Mouse (Mus musculus): ENCODE measurements around the gene Olfr312.
A peak's percentile ranks its signal among the peaks of the same experiment; 100 is the strongest.

The Olfr312 gene

DNA sequence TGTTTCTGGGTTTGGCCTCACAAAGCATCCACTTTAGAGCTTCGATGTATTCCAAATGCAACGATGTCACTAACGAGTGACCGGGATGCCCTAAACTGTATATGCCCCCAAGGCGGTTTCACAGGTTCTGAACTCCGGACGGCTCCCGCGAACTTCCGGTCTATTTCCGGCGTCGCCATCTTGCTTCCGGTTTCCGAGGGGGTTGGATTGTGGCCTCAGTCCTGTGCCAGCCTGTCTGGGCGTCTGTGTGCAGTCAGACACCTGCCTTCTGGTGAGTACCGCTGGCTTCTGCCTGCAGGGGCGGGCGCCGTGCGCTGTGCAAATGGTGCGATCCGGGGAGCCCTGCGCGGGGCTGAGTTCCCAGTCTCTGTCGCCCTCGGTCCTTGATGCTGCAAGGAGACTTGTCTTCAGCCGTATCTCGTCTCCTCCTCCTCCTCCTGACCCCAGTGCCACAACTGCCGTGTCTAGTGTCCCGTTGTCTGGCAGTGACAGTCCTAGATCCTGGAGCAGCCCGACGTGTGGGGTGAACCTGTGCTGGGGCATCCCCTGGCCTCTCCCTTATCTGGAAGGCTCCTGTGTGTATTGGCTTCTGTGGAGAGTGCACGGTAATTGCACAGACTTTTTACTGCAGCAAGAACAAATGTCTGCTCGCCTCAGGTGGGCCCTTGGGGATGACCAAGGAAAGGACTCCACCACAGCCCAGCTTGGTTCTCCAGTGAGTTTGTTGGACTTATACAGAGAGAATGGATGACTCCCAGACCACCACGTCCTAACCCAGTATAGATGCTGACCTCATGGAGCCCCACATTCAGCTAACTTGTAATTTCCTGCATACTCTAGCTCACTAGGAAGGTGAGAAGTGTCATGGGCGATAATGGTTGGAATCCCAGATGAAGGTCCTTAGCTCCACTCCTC lies 38.3 kb downstream of the Olfr312 start, which contains the start of gene 2810021J22Rik:
2810021J22Rik (plus strand) TSS at position 178 of the 915 bp plus-strand sequence.
- DNase-seq, result peak; percentile 69

DNA sequence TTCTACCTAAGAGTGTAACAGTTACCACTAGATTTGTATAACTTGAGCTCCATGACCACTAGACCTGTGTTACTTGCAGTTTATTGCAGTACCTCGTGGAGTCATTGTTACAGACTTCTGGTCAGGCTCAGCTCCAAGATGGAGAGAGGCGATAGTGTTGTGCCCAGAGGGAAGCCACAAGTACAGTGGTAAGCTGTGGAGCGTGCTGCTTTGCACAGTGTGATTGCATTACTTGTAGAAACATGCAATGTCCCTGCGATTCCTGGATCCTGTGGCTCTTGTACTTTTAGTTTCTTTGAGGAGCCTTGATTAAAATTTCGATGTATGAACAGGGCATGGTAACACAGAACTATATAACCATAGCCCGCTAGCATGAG lies 38.9 kb downstream of the Olfr312 start:
- no peak for DNase-seq

DNA sequence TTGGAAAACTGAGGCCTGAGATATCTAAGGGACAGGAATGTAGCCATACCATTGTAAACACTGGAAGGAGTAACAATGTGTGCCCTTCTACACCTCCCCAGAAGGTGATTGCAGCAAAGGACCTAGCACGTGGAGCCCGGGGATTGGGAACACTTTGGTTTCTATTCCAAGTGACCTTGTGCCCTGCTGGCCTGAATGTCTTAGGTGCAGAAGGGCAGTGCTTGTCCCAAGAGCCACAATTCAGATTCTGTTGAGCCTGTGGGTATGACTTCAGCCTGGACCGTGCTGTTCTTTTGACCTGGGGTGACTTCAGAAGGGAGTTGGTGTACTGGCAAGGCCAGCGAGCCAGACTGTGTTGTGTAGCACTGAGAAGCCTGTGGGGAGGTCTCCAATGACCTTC lies 41.9 kb downstream of the Olfr312 start:
- no peak for DNase-seq

DNA sequence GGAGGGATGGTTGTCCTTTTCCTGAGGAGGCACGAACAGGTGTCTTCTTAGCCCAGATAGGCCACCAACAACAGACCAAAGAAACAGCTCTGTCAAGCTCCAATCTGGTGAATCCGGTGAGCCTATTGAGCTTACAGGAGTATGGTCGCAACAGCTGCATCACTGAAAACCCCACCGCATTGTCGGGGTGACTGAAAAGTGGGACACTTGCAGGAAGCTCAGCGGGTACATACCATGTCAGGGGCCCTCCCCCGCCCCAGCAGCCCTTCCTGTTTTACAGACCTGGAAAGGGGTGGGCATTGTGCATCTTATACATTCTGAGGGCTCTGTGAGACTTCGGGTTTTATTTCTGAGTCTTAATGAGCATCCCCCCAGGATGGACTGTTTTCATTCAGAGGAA lies 54.7 kb downstream of the Olfr312 start:
- no peak for DNase-seq

Measured in right cerebral cortex, postnatal 4 days (tissue).